Mouse (Mus musculus) limb, embryonic 14.5 days (tissue): Measurements from ENCODE around the gene Zbtb17. TPM values are rescaled to one million over a fixed set of nuclear protein-coding genes. Genes with fewer than 3 reads are reported as not detected.

ENCODE experiments used
- ATAC-seq: fragments of 200-750 bp; cut with Nextera tagmentation; 2 replicates; pipeline ENCODE4 v1.8.0; 2017; ENCODE audit warnings: low read depth, moderate number of reproducible peaks, moderate TSS enrichment; ENCODE audit not compliant: low FRiP score
- DNase-seq: peaks from one replicate; pipeline ENCODE4 v3.0.0-alpha.2; 2015; ENCODE audit warnings: low spot score
- H3K27ac ChIP-seq: fragments of 300-500 bp; sonication (generic); replicated peaks from 2 replicates; pipeline ENCODE4 v1.5.1; 2014; ENCODE audit warnings: low read depth, mild to moderate bottlenecking, low read length, moderate library complexity, mixed read lengths
- H3K27me3 ChIP-seq: fragments of 300-500 bp; sonication (generic); 2 replicates; pipeline ENCODE4 v1.6.1; 2014; ENCODE audit warnings: low read length, mixed read lengths; ENCODE audit not compliant: control insufficient read depth, insufficient read depth
- H3K36me3 ChIP-seq: fragments of 300-500 bp; sonication (generic); 2 replicates; pipeline ENCODE4 v1.6.1; 2014; ENCODE audit warnings: mild to moderate bottlenecking, low read length, moderate library complexity, mixed read lengths; ENCODE audit not compliant: control insufficient read depth, insufficient read depth
- H3K4me1 ChIP-seq: fragments of 300-500 bp; sonication (generic); 2 replicates; pipeline ENCODE4 v1.6.1; 2014; ENCODE audit warnings: antibody characterized with exemption, low read length, mixed read lengths; ENCODE audit not compliant: control insufficient read depth, insufficient read depth
- H3K4me2 ChIP-seq: fragments of 300-500 bp; sonication (generic); replicated peaks from 2 replicates; pipeline ENCODE4 v1.6.1; 2014; ENCODE audit warnings: low read depth, mild to moderate bottlenecking, low read length, moderate library complexity; ENCODE audit not compliant: severe bottlenecking
- H3K4me3 ChIP-seq: fragments of 300-500 bp; sonication (generic); replicated peaks from 2 replicates; pipeline ENCODE4 v1.5.1; 2014; ENCODE audit warnings: low read length
- H3K9ac ChIP-seq: fragments of 300-500 bp; sonication (generic); 2 replicates; pipeline ENCODE4 v1.6.1; 2014; ENCODE audit warnings: mild to moderate bottlenecking, low read depth, low read length, moderate library complexity; ENCODE audit not compliant: severe bottlenecking
- H3K9me3 ChIP-seq: fragments of 300-500 bp; sonication (generic); 2 replicates; pipeline ENCODE4 v1.6.1; 2016; ENCODE audit warnings: low read length; ENCODE audit not compliant: control insufficient read depth
- POLR2A ChIP-seq: fragments of 200-500 bp; IDR thresholded peaks from 2 replicates; pipeline ENCODE4 v1.8.0; 2012; ENCODE audit warnings: inconsistent platforms, mild to moderate bottlenecking, moderate library complexity, borderline replicate concordance; ENCODE audit not compliant: insufficient read depth, insufficient read length; ENCODE audit errors: extremely low read depth
- WGBS: fragments of 180-500 bp; shearing (Covaris S2); extraction: QIAGEN DNeasy Blood & Tissue Kit; methylation state at CpG from one replicate; pipeline ENCODE4 v1.1.7; 2014; 5-methylcytosine and 5-hydroxymethylcytosine counted together
- polyA plus RNA-seq, 2 experiments: library from polyadenylated mRNA; depleted of rRNA in 1 of 2; stranded (reverse) in 1 of 2; unstranded in 1 of 2; fragments of >200 nt; fragmentation: Nextera tagmentation in 1 of 2; extraction: Ambion mirVana in 1 of 2; gene quantifications; 2 replicates each; pipeline versions ENCODE4 v1.2.1 to v1.2.3; 2012 to 2014

Zbtb17 gene
- polyA plus RNA-seq, 2 experiments, result 29.0 to 48.5 TPM

DNA sequence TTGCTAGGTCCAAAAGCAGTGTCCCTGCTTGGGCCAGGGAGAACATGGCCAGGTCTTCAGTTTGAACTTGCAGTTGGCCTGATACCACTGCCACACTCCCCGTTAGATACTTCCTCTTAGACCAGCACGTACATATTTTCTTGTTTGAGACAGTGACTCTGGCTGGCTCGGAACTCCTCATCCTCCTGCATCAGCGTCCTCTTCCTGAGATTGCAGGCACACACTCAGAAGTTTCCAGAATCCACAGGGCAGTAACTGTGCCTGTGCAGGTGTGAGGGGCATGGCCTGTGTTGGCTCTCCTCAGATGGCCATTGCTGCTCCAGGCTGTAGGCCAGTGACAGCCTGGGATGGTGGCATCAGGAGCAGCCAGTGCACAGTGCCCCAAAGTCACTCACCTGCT is 16.0 kb downstream of the Zbtb17 start:
- 92% methylated on average over 4 of the region's 4 CpGs for WGBS
- no peaks in the 10 kb centered on the region for H3K27me3 ChIP-seq
- DNase-seq, result no peak
- H3K27ac ChIP-seq, result no peak overlapping the region
- H3K4me3 ChIP-seq, result no peak overlapping the region
- H3K9me3 ChIP-seq, result no peaks in the 10 kb centered on the region
- peaks cover 59% of the 10 kb centered on the region for H3K36me3 ChIP-seq
- H3K4me2 ChIP-seq, result no peak overlapping the region
- ATAC-seq, result no peak
- H3K4me1 ChIP-seq, result 0 out of 2 replicates have a peak, but pooled peaks cover 4% of the 10 kb centered on the region
- H3K9ac ChIP-seq, result no peak overlapping the region
- TF ChIP-seq POLR2A, result no peak

DNA sequence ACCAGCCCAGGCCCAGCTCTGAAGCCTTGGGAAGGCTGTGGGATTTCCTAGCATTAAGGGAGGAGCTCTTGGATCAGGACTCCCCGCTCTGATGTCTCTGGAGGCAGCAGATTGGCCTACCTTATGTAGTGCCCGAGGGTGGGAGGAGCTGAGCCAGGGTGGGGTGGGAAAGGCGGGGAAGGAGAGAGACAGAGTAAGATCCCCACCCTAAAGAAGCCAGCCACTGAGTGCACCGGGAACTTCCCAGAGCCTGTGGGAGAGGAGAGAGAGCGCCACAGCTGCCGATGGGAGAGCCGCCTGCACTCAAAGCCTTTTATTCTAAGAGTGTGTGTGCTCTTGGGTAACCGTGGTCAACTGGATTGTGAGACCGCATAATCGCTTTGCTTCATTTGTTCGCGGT is 16.6 kb downstream of the Zbtb17 start:
- no peak overlapping the region for H3K27ac ChIP-seq
- ATAC-seq, result no peak
- no peak for DNase-seq
- 68% methylated on average over 12 of the region's 12 CpGs for WGBS
- H3K36me3 ChIP-seq, result peaks cover 65% of the 10 kb centered on the region
- no peaks in the 10 kb centered on the region for H3K9me3 ChIP-seq
- H3K9ac ChIP-seq, result no peak overlapping the region
- TF ChIP-seq POLR2A, result no peak
- no peak overlapping the region for H3K4me2 ChIP-seq
- no peak overlapping the region for H3K4me3 ChIP-seq
- H3K4me1 ChIP-seq, result 0 out of 2 replicates have a peak, but pooled peaks cover 4% of the 10 kb centered on the region
- H3K27me3 ChIP-seq, result no peaks in the 10 kb centered on the region

DNA sequence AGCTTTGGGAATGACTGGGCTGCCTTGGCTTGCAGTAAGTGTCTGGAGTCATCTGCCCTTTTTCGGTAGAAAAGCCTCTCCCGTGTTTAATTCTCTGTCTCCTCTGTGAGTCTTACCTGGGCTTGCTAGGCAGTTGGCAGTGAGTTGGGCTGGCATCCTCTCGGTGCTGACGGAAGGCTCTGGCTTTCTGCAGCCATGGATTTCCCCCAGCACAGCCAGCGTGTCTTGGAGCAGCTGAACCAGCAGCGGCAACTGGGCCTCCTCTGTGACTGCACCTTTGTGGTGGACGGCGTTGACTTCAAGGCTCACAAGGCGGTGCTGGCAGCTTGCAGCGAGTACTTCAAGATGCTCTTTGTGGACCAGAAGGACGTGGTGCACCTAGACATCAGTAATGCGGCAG is 17.1 kb downstream of the Zbtb17 start:
- Histone ChIP-seq H3K36me3 (peaks cover 67% of the 10 kb centered on the region), H3K27ac (no peak overlapping the region), H3K4me1 (0 out of 2 replicates have a peak, but pooled peaks cover 4% of the 10 kb centered on the region), H3K9ac (no peak overlapping the region), H3K4me2 (no peak overlapping the region), H3K9me3 (no peaks in the 10 kb centered on the region), H3K27me3 (no peaks in the 10 kb centered on the region), H3K4me3 (no peak overlapping the region)
- WGBS, result 93% methylated on average over 12 of the region's 12 CpGs
- DNase-seq (no peak), ATAC-seq (no peak)
- no peak for TF ChIP-seq POLR2A

DNA sequence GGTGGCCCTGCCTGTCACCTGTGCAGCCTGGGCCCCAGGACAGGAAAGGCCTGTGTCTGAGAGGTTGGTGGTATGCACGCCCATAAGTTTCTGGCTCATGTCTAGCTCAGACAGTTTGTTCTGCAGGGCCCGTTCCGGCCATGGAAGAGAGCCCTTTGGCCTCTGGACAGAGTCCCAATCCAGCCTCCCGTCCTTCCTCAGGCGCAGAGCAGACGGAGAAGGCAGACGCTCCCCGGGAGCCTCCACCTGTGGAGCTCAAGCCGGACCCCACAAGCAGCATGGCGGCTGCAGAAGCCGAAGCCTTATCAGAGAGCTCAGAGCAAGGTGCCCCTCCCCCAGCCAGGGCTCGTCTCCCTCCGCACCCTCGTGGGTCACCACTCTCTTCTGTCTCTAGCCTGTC is 19.0 kb downstream of the Zbtb17 start:
- no peak overlapping the region for H3K4me2 ChIP-seq
- H3K27ac ChIP-seq, result no peak overlapping the region
- no peaks in the 10 kb centered on the region for H3K9me3 ChIP-seq
- no peak overlapping the region for H3K9ac ChIP-seq
- DNase-seq (no peak), ATAC-seq (no peak)
- no peaks in the 10 kb centered on the region for H3K4me1 ChIP-seq
- 88% methylated on average over 13 of the region's 14 CpGs for WGBS
- no peaks in the 10 kb centered on the region for H3K27me3 ChIP-seq
- no peak for TF ChIP-seq POLR2A
- no peak overlapping the region for H3K4me3 ChIP-seq
- H3K36me3 ChIP-seq, result peaks cover 85% of the 10 kb centered on the region

DNA sequence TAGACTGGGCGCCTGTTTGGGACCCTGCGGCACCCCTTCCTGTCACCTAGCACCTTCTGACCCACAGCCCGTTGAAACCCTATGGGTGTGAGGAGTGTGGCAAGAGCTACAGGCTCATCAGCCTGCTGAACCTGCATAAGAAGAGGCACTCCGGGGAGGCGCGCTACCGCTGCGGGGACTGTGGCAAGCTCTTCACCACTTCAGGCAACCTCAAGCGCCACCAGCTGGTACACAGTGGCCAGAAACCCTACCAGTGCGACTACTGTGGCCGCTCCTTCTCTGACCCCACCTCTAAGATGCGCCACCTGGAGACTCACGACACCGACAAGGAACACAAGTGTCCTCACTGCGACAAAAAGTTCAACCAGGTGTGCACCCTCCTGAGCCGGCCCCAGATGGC is 20.3 kb downstream of the Zbtb17 start:
- WGBS, result 77% methylated on average over 14 of the region's 16 CpGs
- Histone ChIP-seq H3K9ac (no peak overlapping the region), H3K9me3 (no peaks in the 10 kb centered on the region), H3K27ac (no peak overlapping the region), H3K4me2 (no peak overlapping the region), H3K4me1 (no peaks in the 10 kb centered on the region), H3K27me3 (no peaks in the 10 kb centered on the region), H3K4me3 (no peak overlapping the region), H3K36me3 (peaks cover 95% of the 10 kb centered on the region)
- no peak for TF ChIP-seq POLR2A
- DNase-seq (no peak), ATAC-seq (no peak)
